In the genomic region with DNA sequence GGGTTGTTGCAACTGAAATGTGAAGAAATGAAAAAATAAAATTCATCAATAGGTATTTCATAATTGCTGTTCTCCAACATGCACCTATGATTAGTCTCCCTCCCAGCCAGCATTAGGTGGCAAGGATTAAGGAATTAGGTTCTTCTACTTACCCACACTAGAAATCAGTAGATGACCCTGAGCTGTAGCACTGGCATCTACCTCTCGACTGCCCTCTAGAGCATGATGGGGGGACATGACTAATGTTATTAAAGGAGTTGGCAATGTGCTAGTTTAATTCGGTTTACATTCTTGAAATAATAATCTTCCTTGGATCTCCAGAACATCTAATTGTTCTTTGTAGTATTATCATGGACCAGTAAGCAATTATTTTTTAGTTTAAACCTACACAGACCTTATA, we compare ENCODE assay signal across 21 mouse cellular contexts.
DNase-seq lines count a peak whose midpoint lies in the region; ATAC-seq and TF ChIP-seq lines count a peak whose summit lies in the region.
"Had no signal": no experiment of that assay in that cellular context is flagged by ENCODE, and none has a peak within 500 bp of the region (broad histone marks: within the 10 kb centered on the region; RNA-seq: fewer than 3 reads in every experiment).

No protein-coding gene starts in this region.

- no peak overlapping the region for H3K4me2 ChIP-seq in lung, embryonic 14.5 days
- H3K4me2 ChIP-seq: forebrain, embryonic 13.5 days; hindbrain, embryonic 12.5 days; liver, embryonic 12.5 days; lung, embryonic 15.5 days; midbrain, embryonic 11.5 days; neural tube, embryonic 12.5 days had no signal

- H3K4me3 ChIP-seq in lung, embryonic 14.5 days (ENCODE audit: low read depth, low read length), result no peak overlapping the region
- H3K4me3 ChIP-seq: forebrain, embryonic 13.5 days; hindbrain, embryonic 12.5 days; limb, embryonic 10.5 days; liver, embryonic 12.5 days; lung, embryonic 15.5 days; neural tube, embryonic 12.5 days had no signal

- DNase-seq in adrenal gland, adult 2 months, result peak; percentile 15
- DNase-seq in adrenal gland, adult 8-10 months, result no peak
- peak; percentile 23 for DNase-seq in heart, adult 11 months
- no peak for DNase-seq in heart, postnatal 36 days
- no peak for DNase-seq in lung, embryonic 14.5 days
- no peak for DNase-seq in lung, adult 18-20 months
- no peak for DNase-seq in cerebellum, postnatal 4 days (ENCODE audit: low spot score in 2 of 2)
- no peak for DNase-seq in retina, embryonic 14.5 days (ENCODE audit: low spot score)
- DNase-seq: cerebellum, postnatal 36 days; gastrocnemius, postnatal 10 days; kidney, adult 8-10 months; kidney, postnatal 36 days; thymus, postnatal 14 days had no signal

- 56% methylated on average over 2 of the region's 2 CpGs for WGBS in lung, embryonic 14.5 days

- H3K9ac ChIP-seq in lung, embryonic 14.5 days, result no peak overlapping the region
- H3K9ac ChIP-seq: forebrain, embryonic 13.5 days; hindbrain, embryonic 12.5 days; liver, embryonic 12.5 days; lung, embryonic 15.5 days; neural tube, embryonic 12.5 days had no signal

- H3K27ac ChIP-seq in lung, embryonic 14.5 days (ENCODE audit: low read depth), result no peak overlapping the region
- H3K27ac ChIP-seq: forebrain, embryonic 13.5 days; hindbrain, embryonic 12.5 days; limb, embryonic 10.5 days; liver, embryonic 12.5 days; lung, embryonic 15.5 days; neural tube, embryonic 12.5 days had no signal

- peak; percentile 20; the same call in 1 of the 2 replicates for TF ChIP-seq CTCF in lung, embryonic 14.5 days (IDR thresholded peaks at IDR 0.05; ENCODE audit: low read depth)

- intact Hi-C loops in heart, postnatal 36 days (cut with DNase I), result no loop called here

- H3K27me3 ChIP-seq in lung, embryonic 14.5 days (ENCODE audit: insufficient read depth, low read length), result no peaks in the 10 kb centered on the region
- H3K27me3 ChIP-seq: forebrain, embryonic 13.5 days; hindbrain, embryonic 12.5 days; liver, embryonic 12.5 days; lung, embryonic 15.5 days; neural tube, embryonic 12.5 days had no signal

- no peaks in the 10 kb centered on the region for H3K4me1 ChIP-seq in lung, embryonic 14.5 days (ENCODE audit: insufficient read depth)
- H3K4me1 ChIP-seq: forebrain, embryonic 13.5 days; hindbrain, embryonic 12.5 days; limb, embryonic 10.5 days; liver, embryonic 12.5 days; lung, embryonic 15.5 days; neural tube, embryonic 12.5 days had no signal

- ATAC-seq in lung, embryonic 14.5 days (ENCODE audit: insufficient read depth), result no peak
- ATAC-seq: CD4-positive, CD25-positive, alpha-beta regulatory T cell, adult 4 months; forebrain, embryonic 13.5 days; liver, embryonic 12.5 days had no signal

- no peaks in the 10 kb centered on the region for H3K36me3 ChIP-seq in lung, embryonic 14.5 days (ENCODE audit: insufficient read depth)
- H3K36me3 ChIP-seq: hindbrain, embryonic 12.5 days; limb, embryonic 10.5 days; liver, embryonic 12.5 days; lung, embryonic 15.5 days; neural tube, embryonic 12.5 days had no signal

- H3K9me3 ChIP-seq in lung, embryonic 14.5 days (ENCODE audit: low read depth, low read length), result no peaks in the 10 kb centered on the region
- H3K9me3 ChIP-seq: forebrain, embryonic 13.5 days; hindbrain, embryonic 12.5 days; limb, embryonic 10.5 days; liver, embryonic 12.5 days; lung, embryonic 15.5 days; neural tube, embryonic 12.5 days had no signal

Comparison
In these comparisons a context has a peak if more than half of its experiments do, and no peak if none do; other contexts are left out.
1. DNase-seq: peak in adrenal gland, adult 2 months (single experiment) and heart, adult 11 months (single experiment); none in adrenal gland, adult 8-10 months (single experiment), heart, postnatal 36 days (0 of 2), lung, embryonic 14.5 days (single experiment), lung, adult 18-20 months (0 of 2), cerebellum, postnatal 4 days (0 of 2) and retina, embryonic 14.5 days (single experiment).